Mouse (Mus musculus) liver, embryonic 14.5 days (tissue): ENCODE data around the gene Slc1a5.

Experiments
- CTCF ChIP-seq: IDR thresholded peaks from 2 replicates; pipeline ENCODE4 v1.5.1; 2016; ENCODE audit warnings: antibody characterized with exemption, low read depth, control low read depth
- EP300 ChIP-seq: IDR thresholded peaks from 2 replicates; pipeline ENCODE4 v1.6.1; 2016; ENCODE audit warnings: antibody characterized with exemption, low read depth

- no peak for TF ChIP-seq EP300
- TF ChIP-seq CTCF = no peak
Observed at GRCm38 (mm10) chr7:16780076-16780475, 1.1 kb upstream of the Slc1a5 start.
